Mouse (Mus musculus) spleen, adult 12 weeks (tissue): ENCODE measurements around the gene Parp3.

ENCODE experiments used
- DNase-seq: peaks from one replicate; pipeline ENCODE4 v3.0.0; 2022; ENCODE audit warnings: low spot score

The Parp3 gene

GRCm38 (mm10) chr9:106421865-106422160, 54.9 kb downstream of the Parp3 start:
- DNase-seq = peak; percentile 53

DNA sequence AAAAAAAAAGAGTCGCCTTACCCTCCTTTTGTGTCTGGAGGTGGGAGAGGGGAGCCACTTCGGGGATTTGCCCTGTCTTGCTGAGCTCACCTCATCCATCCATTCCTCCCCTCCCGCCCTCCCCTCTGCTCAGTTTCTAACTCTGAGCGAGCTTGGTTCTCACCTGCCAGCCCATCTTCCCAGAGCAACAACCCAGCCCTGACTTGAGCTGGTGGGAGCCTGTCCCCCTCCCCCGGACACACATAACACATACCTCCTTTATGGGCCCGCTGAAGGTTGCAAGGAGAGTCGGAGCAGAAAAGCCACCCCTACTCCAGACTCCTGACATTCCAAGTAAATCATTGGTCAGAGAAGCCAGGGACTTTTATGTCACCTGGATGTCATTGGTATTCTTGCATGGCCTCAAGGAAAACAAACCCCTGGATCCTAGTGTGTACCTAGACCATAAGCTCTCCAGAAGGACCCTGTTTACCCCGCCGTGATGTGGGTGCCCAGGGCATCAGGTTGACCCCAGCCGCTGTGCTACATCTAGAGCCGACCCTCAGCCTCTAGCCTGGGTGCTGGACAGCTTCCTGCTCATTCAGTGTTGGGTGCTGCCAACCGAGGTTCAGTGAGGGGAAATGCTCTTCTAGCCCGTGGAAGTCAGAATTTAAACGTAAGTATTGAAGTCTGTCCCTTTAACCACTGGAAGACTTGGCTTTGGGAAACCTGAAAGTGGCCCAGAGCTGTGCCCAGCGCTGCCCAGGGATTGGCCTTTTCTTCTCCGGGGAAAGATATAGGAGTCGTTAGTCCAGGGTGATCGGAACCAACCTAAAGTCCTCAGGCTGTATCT, 55.5 kb downstream of the Parp3 start:
- DNase-seq = no peak

DNA sequence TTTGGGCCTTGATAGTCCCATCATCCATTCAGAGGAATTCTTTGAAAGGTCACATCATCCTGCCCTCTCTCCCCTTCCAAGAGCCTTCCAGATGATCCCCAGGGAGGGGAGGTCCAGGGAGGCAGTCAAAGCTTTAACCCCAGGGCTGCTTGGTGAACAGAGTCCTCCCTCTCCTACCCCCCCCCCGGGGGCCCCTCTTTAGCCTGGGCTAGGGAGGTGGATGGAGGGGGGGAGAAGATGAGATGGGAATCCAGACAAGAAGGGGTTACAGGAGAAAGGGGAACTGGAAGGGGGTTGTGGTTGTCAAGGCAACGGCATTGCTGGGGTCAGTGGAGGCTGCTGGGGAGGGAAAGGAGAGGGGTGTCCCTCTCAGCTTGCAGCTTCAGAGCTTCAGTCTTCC, 56.1 kb downstream of the Parp3 start:
- no peak for DNase-seq
